Mouse (Mus musculus): ENCODE measurements around the gene Arl3.

Gene Arl3

GRCm38 (mm10) chr19:46517529-46518351 lies 55.3 kb downstream of the Arl3 start:
- no peak for DNase-seq (ENCODE audit: low spot score in 2 of 2)

- no peak for DNase-seq (ENCODE audit: low spot score in 2 of 2)
Measured at GRCm38 (mm10) chr19:46516667-46517528, 56.1 kb downstream of the Arl3 start.

- no peak for DNase-seq (ENCODE audit: low spot score in 2 of 2)
Measured at GRCm38 (mm10) chr19:46515287-46515821, 57.6 kb downstream of the Arl3 start.

GRCm38 (mm10) chr19:46514387-46514786 lies 58.6 kb downstream of the Arl3 start:
- no peak for DNase-seq (ENCODE audit: low spot score in 2 of 2)

GRCm38 (mm10) chr19:46511263-46511662 lies 61.7 kb downstream of the Arl3 start:
- no peak for DNase-seq (ENCODE audit: low spot score in 2 of 2)

GRCm38 (mm10) chr19:46510824-46511223 lies 62.2 kb downstream of the Arl3 start:
- no peak for DNase-seq (ENCODE audit: low spot score in 2 of 2)

GRCm38 (mm10) chr19:46510401-46510800 lies 62.6 kb downstream of the Arl3 start:
- DNase-seq (ENCODE audit: low spot score in 2 of 2) = no peak

- no peak for DNase-seq (ENCODE audit: low spot score in 2 of 2)
Measured at GRCm38 (mm10) chr19:46509736-46510135, 63.3 kb downstream of the Arl3 start.

- no peak for DNase-seq (ENCODE audit: low spot score in 2 of 2)
Measured at GRCm38 (mm10) chr19:46509202-46509601, 63.8 kb downstream of the Arl3 start.

GRCm38 (mm10) chr19:46508738-46509137 lies 64.3 kb downstream of the Arl3 start:
- DNase-seq (ENCODE audit: low spot score in 2 of 2) = no peak

GRCm38 (mm10) chr19:46507806-46508205 lies 65.2 kb downstream of the Arl3 start:
- DNase-seq (ENCODE audit: low spot score in 2 of 2) = no peak

- no peak for DNase-seq (ENCODE audit: low spot score in 2 of 2)
Measured at GRCm38 (mm10) chr19:46507181-46507581, 65.8 kb downstream of the Arl3 start.

- DNase-seq (ENCODE audit: low spot score in 2 of 2) = no peak
Measured at GRCm38 (mm10) chr19:46506372-46506717, 66.7 kb downstream of the Arl3 start.

- no peak for DNase-seq (ENCODE audit: low spot score in 2 of 2)
Measured at GRCm38 (mm10) chr19:46505646-46506371, 67.2 kb downstream of the Arl3 start.

GRCm38 (mm10) chr19:46504822-46505417 lies 68.1 kb downstream of the Arl3 start:
- DNase-seq (ENCODE audit: low spot score in 2 of 2) = no peak

GRCm38 (mm10) chr19:46504085-46504552 lies 68.9 kb downstream of the Arl3 start:
- DNase-seq (ENCODE audit: low spot score in 2 of 2) = peak in 1 of 2 experiments; percentile 50

GRCm38 (mm10) chr19:46503351-46504084 lies 69.5 kb downstream of the Arl3 start:
- peak; percentile 51 to 60 for DNase-seq (ENCODE audit: low spot score in 2 of 2)

- DNase-seq (ENCODE audit: low spot score in 2 of 2) = peak; percentile 73 to 76
Measured at GRCm38 (mm10) chr19:46502471-46503166, 70.4 kb downstream of the Arl3 start.

- DNase-seq (ENCODE audit: low spot score in 2 of 2) = peak; percentile 74 to 82
Measured at GRCm38 (mm10) chr19:46502069-46502455, 70.9 kb downstream of the Arl3 start.
